Mouse (Mus musculus) lung, adult 2 months (tissue): ENCODE measurements around the gene Itga8. TPM values are rescaled to one million over a fixed set of nuclear protein-coding genes. Genes with fewer than 3 reads are reported as not detected.

ENCODE experiments used
- DNase-seq: peaks from one replicate; pipeline ENCODE4 v3.0.0; 2022
- H3K4me1 ChIP-seq: fragments of 200-500 bp; 2 replicates; pipeline ENCODE4 v1.6.1; 2011; ENCODE audit warnings: low read length; ENCODE audit not compliant: control insufficient read depth, insufficient read depth
- H3K4me3 ChIP-seq: fragments of 200-500 bp; replicated peaks from 2 replicates; pipeline ENCODE3; 2011; ENCODE audit warnings: low read depth, mild to moderate bottlenecking, control low read depth, low read length; ENCODE audit errors: extremely low read depth
- CTCF ChIP-seq: fragments of 200-500 bp; IDR thresholded peaks from 2 replicates; pipeline ENCODE4 v1.5.1; 2011; ENCODE audit warnings: mild to moderate bottlenecking, low read length, control low read depth; ENCODE audit not compliant: insufficient read depth
- POLR2A ChIP-seq: fragments of 200-500 bp; IDR thresholded peaks from 2 replicates; pipeline ENCODE4 v1.6.1; 2011; ENCODE audit warnings: low read depth, mild to moderate bottlenecking, control low read depth, low read length, borderline replicate concordance; ENCODE audit errors: extremely low read depth
- WGBS: fragments of 180-500 bp; shearing (Covaris S2); methylation state at CpG from one replicate; pipeline ENCODE4 v1.1.7; 2018; 5-methylcytosine and 5-hydroxymethylcytosine counted together
- polyA plus RNA-seq: library from polyadenylated mRNA; depleted of rRNA; stranded (reverse); fragments of >200 nt; gene quantifications from 2 replicates; pipeline ENCODE4 v1.2.3, GENCODE M21; 2012

The Itga8 gene
- polyA plus RNA-seq, 1 experiment = 57.7 TPM

DNA sequence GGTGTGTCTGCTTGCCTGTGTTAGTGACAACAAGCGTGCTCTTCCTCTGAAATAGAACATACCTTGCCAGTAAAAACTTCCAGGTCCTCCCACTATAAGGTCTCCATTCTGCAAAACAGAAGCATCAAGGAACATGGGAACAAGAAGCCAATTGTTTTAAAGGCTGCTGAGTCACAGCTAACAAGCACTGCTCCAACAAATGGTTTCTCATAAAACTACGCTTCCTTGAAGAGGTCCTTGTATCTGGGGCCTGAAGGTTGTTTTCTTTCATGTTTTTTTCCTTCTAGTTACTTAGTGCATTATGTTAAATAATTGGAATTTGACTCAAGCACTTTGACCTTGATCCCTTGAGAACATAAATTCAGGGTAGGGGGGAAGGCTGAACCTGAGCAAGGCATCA lies 45.8 kb downstream of the Itga8 start:
- no peak overlapping the region for H3K4me3 ChIP-seq
- H3K4me1 ChIP-seq = no peaks in the 10 kb centered on the region
- 76% methylated on average over 2 of the region's 2 CpGs for WGBS
- no peak for DNase-seq
- TF ChIP-seq POLR2A (no peak), CTCF (no peak)

DNA sequence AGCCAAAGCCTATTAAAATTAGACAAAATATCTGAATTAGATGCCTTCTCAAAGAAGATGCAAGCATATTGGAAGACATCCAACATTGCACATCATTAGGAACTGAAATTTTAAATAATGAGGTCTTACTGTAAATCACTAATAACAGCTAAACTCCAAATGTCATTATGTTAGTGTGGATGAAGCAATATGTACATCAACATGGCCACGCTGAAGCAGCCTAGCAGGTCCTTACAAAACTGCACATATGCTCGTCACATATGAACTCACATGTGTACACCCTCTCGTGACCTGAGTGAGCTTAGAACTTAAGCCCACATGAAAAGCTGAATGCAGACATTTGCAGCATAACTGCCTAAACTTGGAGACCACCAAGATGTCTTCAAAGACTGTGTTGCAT lies 66.4 kb downstream of the Itga8 start:
- Histone ChIP-seq H3K4me1 (no peaks in the 10 kb centered on the region), H3K4me3 (no peak overlapping the region)
- DNase-seq = no peak
- WGBS = 84% methylated on average over 3 of the region's 3 CpGs
- TF ChIP-seq CTCF = no peak

DNA sequence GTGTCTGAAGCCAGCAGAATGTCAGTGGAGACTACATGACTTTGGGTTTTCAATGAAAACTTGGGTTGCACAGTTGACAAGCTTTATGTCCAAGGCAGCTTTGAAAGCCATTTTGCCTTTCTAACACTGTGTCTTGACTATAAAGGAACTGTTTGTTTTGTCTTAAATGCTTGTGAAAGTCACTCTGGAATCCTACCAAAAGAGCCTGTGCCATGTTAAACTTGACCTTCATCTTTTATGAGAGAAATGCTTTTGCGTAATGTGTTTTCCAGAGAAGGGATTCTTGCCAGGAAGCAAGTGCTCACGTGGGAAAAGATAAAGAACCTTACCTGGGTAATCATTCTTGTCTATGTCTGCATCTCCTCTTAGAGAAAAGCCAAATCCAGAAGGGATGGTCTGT lies 72.0 kb downstream of the Itga8 start:
- DNase-seq = no peak

DNA sequence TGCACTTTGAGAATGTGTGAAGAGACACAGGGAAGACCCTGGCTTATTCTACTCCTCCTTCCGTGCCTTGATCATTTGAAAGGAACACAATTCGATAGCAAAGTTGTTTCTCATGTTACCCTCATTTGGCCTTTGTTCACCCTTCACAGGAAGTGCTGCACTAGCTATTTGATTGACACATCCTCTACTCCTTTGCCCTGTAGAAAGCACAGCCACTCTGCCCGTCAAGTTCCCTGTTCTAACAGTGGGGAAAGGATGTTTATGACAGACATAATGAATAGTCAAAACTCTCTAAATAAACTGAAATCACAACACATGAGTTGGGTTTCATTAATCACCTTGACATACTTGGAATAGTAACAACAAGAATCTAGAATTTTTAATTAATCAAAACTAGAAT lies 73.4 kb downstream of the Itga8 start:
- DNase-seq = no peak
- Histone ChIP-seq H3K4me1 (no peaks in the 10 kb centered on the region; the same call in none of the 2 replicates), H3K4me3 (no peak overlapping the region)
- TF ChIP-seq CTCF (no peak), POLR2A (no peak)
- WGBS = 37% methylated on average over 3 of the region's 3 CpGs

More for the DNA sequence above, 72.0 kb downstream of the Itga8 start:
- no peak for TF ChIP-seq POLR2A
- no peak for TF ChIP-seq CTCF
- Histone ChIP-seq H3K4me1 (no peaks in the 10 kb centered on the region; the same call in none of the 2 replicates), H3K4me3 (no peak overlapping the region)
- WGBS = 66% methylated on average over 2 of the region's 2 CpGs

DNA sequence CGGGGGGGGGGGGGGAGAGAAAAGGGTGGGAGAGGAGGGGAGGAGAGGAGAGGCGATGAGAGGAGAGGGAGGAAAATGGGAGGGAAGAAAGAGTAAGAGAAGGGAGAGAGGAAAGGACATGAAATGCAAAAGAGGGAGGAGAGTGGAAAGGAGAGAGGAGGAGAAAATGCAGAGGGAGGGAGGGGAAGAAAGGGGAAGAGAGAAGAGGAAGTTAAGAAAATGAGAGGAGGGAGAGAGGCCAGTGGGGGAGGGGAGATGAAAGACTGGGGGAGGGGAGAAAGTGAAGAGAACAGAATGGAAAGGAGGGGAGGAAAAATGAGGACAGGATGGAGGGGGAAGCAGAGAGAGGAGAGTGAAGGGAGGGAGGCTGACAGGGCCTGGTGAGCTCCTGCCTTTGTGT lies 74.5 kb downstream of the Itga8 start:
- DNase-seq = no peak
- no peak for TF ChIP-seq POLR2A
- TF ChIP-seq CTCF = no peak
- 65% methylated on average over 2 of the region's 2 CpGs for WGBS
- H3K4me3 ChIP-seq = no peak overlapping the region
- H3K4me1 ChIP-seq = no peaks in the 10 kb centered on the region; the same call in none of the 2 replicates

DNA sequence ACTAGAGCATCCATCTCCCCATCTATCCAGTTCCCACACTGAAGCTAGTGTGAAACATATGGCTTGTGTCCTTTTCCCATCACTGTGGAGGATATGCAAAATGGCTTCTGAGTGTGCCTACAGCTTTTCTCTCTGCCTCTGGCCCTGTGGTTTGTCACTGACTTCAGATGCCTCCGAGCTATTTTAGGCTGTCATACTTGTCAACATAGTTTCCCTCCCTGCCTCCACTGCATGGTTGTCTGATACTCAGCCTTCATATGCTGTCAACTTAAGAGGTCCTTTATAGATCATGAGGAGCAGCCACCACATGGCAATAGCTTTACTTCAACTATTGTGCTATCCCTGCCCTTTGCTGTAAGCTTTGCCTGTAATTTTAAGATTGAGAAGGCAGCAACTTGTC lies 75.4 kb downstream of the Itga8 start:
- no peak for TF ChIP-seq CTCF
- no peak for TF ChIP-seq POLR2A
- no peak overlapping the region for H3K4me3 ChIP-seq
- H3K4me1 ChIP-seq = no peaks in the 10 kb centered on the region; the same call in none of the 2 replicates
- no peak for DNase-seq
- 69% methylated on average over 1 of the region's 1 CpGs for WGBS

DNA sequence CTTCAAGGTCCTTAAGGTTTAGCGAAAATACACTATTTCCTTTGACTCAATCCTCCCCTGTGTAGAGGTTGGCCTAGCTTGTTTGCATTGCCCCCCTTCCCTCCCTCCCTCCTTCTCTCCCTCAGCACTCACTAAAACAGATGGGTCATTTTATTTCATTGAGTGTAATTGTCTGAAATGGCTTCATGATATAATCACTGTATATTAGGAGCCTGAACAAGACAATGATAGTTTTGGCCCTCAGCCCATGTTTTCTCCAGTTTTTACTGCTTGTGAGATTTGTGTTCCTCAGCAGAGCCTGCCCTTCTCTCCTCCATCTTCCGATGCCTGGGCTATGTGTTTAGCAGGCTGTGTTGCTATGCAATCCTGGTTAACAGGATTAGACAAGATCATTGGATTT lies 80.1 kb downstream of the Itga8 start:
- TF ChIP-seq POLR2A = no peak
- TF ChIP-seq CTCF = no peak
- H3K4me3 ChIP-seq = no peak overlapping the region
- DNase-seq = no peak
- WGBS = 54% methylated on average over 2 of the region's 2 CpGs
- no peaks in the 10 kb centered on the region for H3K4me1 ChIP-seq

DNA sequence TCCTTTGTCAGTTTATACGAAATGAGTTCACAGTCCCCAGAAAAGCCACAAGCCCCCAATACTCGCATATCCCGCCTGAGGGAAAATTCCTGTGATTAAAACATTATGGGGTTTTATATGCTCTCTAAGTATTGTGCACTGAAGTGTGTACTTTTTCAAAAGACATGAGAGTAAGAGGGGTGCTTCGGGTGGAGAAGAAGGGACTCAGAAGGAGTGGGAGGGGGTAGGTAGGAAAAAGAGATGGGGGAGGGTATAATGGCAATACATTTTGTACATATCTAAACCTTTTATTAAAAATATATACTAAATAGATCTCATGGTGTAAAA lies 88.3 kb downstream of the Itga8 start:
- no peak for TF ChIP-seq CTCF
- TF ChIP-seq POLR2A = no peak
- no peak for DNase-seq
- 61% methylated on average over 4 of the region's 4 CpGs for WGBS
- Histone ChIP-seq H3K4me3 (no peak overlapping the region), H3K4me1 (no peaks in the 10 kb centered on the region)

DNA sequence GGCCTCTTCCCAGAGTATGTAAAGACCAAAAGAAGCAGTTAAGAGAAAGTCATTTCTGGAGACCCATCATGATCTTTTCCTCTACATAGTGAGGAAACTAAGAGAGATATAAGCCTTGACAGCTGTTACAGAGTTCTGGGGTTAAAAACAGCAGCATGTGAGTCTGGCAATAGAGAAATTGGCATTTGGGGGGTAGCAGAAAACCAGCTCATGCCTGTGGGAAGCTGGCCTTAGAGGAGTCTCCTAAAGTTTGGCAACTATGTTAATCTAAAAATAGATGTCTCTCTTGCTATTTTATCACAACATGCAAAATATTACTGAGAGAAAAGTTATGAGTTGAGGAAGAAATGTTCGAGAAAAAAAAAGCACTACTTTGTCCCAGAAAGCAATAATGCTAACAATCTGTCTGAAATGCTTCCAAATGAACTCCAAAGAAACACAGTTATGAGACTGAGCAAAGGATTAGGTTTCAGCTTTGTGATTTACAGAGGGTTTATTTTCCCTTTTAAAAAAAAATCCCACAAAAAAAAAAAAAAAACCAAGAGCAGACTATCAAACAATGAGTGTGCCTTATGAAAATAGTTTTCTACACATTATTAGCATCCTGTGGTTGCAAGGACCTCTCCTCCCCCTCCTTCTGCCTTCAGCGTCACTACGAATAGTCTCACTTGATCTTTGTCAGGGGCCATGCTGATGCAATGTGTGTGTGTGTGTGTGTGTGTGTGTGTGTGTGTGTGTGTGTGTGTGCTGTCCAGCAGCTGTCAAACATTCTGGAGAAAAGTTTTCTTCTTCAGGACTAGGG lies 88.9 kb downstream of the Itga8 start:
- DNase-seq = no peak
- no peak for TF ChIP-seq CTCF
- TF ChIP-seq POLR2A = no peak
- 35% methylated on average over 3 of the region's 3 CpGs for WGBS
- H3K4me1 ChIP-seq = no peaks in the 10 kb centered on the region
- H3K4me3 ChIP-seq = no peak overlapping the region

DNA sequence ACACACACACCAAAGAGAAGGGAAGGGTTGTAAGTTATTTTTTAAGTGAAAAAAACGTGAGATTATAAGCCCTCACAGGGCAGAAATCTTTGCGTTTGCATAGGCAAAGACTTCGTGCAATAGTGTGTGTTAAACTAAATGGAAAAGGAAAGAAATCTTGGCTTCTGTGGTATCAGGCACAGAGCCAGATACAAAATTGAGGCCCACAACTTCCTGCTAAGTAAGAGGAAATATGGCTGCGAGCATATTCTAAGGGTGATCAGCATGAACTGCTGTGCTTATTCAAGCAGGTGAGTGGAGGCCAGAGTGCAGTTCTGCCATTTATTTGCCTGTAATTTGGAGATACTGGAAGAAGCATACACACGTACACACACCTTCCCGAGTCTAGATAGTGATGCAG lies 93.6 kb downstream of the Itga8 start:
- WGBS = 51% methylated on average over 6 of the region's 6 CpGs
- no peak for DNase-seq
- no peak overlapping the region for H3K4me3 ChIP-seq
- no peak for TF ChIP-seq CTCF
- TF ChIP-seq POLR2A = no peak
- H3K4me1 ChIP-seq = no peaks in the 10 kb centered on the region
